Mouse (Mus musculus): ENCODE results near the gene Nuak2. TPM values are rescaled to one million over a fixed set of nuclear protein-coding genes. Genes with fewer than 3 reads are reported as not detected.

The Nuak2 gene
- polyA plus RNA-seq, 1 experiment from 2014 or later = 8.5 TPM

- Histone ChIP-seq H3K36me3 (no peaks in the 10 kb centered on the region), H3K4me3 (replicated peaks) (no peak overlapping the region), H3K9ac (no peak overlapping the region), H3K9me3 (replicated peaks) (no peaks in the 10 kb centered on the region), H3K27ac (replicated peaks) (no peak overlapping the region), H3K4me1 (peaks cover 19% of the 10 kb centered on the region), H3K27me3 (peaks cover 43% of the 10 kb centered on the region), H3K4me2 (replicated peaks) (no peak overlapping the region)
- WGBS = 61% methylated on average over 3 of the region's 3 CpGs
- ATAC-seq (ENCODE audit: insufficient number of reproducible peaks, low FRiP score, low TSS enrichment, low read depth) = no peak
Observed at GRCm38 (mm10) chr1:132312703-132313102, 3.2 kb upstream of the Nuak2 start.

- no peak for ATAC-seq (ENCODE audit: insufficient number of reproducible peaks, low FRiP score, low TSS enrichment, low read depth)
- Histone ChIP-seq H3K27me3 (peaks cover 39% of the 10 kb centered on the region), H3K9ac (0 out of 2 replicates have a peak overlapping the region, but pooled peaks have one; percentile 48), H3K27ac (replicated peaks) (peak overlapping the region; percentile 22; the same call in 1 of the 2 replicates), H3K4me2 (replicated peaks) (peak overlapping the region; percentile 97), H3K4me3 (replicated peaks) (peak overlapping the region; percentile 59), H3K9me3 (replicated peaks) (no peaks in the 10 kb centered on the region), H3K36me3 (no peaks in the 10 kb centered on the region), H3K4me1 (peaks cover 34% of the 10 kb centered on the region)
- 39% methylated on average over 7 of the region's 7 CpGs for WGBS
Observed at GRCm38 (mm10) chr1:132316625-132316994, 684 bp downstream of the Nuak2 start.

- no peak overlapping the region for H3K4me3 ChIP-seq (replicated peaks)
Observed at GRCm38 (mm10) chr1:132317413-132317812, 1.5 kb downstream of the Nuak2 start.

GRCm38 (mm10) chr1:132317894-132318863 is 2.3 kb downstream of the Nuak2 start:
- peak overlapping the region; percentile 97; the same call in 1 of the 2 replicates for H3K4me2 ChIP-seq (replicated peaks)
- H3K4me1 ChIP-seq = peaks cover 44% of the 10 kb centered on the region
- H3K9me3 ChIP-seq (replicated peaks) = no peaks in the 10 kb centered on the region
- H3K27ac ChIP-seq (replicated peaks) = peak overlapping the region; percentile 39; the same call in 1 of the 2 replicates
- no peak overlapping the region for H3K9ac ChIP-seq
- H3K27me3 ChIP-seq = peaks cover 39% of the 10 kb centered on the region
- no peaks in the 10 kb centered on the region for H3K36me3 ChIP-seq
- no peak overlapping the region for H3K4me3 ChIP-seq (replicated peaks)
- 52% methylated on average over 8 of the region's 8 CpGs for WGBS
- ATAC-seq (ENCODE audit: insufficient number of reproducible peaks, low FRiP score, low TSS enrichment, low read depth) = no peak

More at GRCm38 (mm10) chr1:132317413-132317812, 1.5 kb downstream of the Nuak2 start:
- Histone ChIP-seq H3K4me2 (replicated peaks) (peak overlapping the region; percentile 97), H3K4me1 (peaks cover 37% of the 10 kb centered on the region), H3K9ac (no peak overlapping the region), H3K36me3 (no peaks in the 10 kb centered on the region), H3K27me3 (peaks cover 39% of the 10 kb centered on the region), H3K9me3 (replicated peaks) (no peaks in the 10 kb centered on the region), H3K27ac (replicated peaks) (0 out of 2 replicates have a peak overlapping the region, but pooled peaks have one; percentile 34)
- WGBS = 77% methylated on average over 4 of the region's 4 CpGs
- ATAC-seq (ENCODE audit: insufficient number of reproducible peaks, low FRiP score, low TSS enrichment, low read depth) = no peak

GRCm38 (mm10) chr1:132319242-132319641 is 3.3 kb downstream of the Nuak2 start:
- Histone ChIP-seq H3K27me3 (peaks cover 31% of the 10 kb centered on the region), H3K4me3 (replicated peaks) (no peak overlapping the region), H3K27ac (replicated peaks) (peak overlapping the region; percentile 23; the same call in 1 of the 2 replicates), H3K4me1 (peaks cover 45% of the 10 kb centered on the region), H3K4me2 (replicated peaks) (peak overlapping the region; percentile 97; the same call in 1 of the 2 replicates), H3K9ac (no peak overlapping the region), H3K36me3 (no peaks in the 10 kb centered on the region), H3K9me3 (replicated peaks) (no peaks in the 10 kb centered on the region)
- 0 out of 2 replicates have a peak, but pooled peaks have one; percentile 59 for ATAC-seq (ENCODE audit: insufficient number of reproducible peaks, low FRiP score, low TSS enrichment, low read depth)
- 47% methylated on average over 5 of the region's 5 CpGs for WGBS

GRCm38 (mm10) chr1:132321821-132322580 is 6.1 kb downstream of the Nuak2 start:
- H3K4me3 ChIP-seq (replicated peaks) = no peak overlapping the region
- no peaks in the 10 kb centered on the region for H3K9me3 ChIP-seq (replicated peaks)
- WGBS = 56% methylated on average over 7 of the region's 7 CpGs
- no peak for ATAC-seq (ENCODE audit: insufficient number of reproducible peaks, low FRiP score, low TSS enrichment, low read depth)
- no peak overlapping the region for H3K9ac ChIP-seq
- peaks cover 6% of the 10 kb centered on the region for H3K27me3 ChIP-seq
- 0 out of 2 replicates have a peak overlapping the region, but pooled peaks have one; percentile 5 for H3K27ac ChIP-seq (replicated peaks)
- H3K4me1 ChIP-seq = peaks cover 36% of the 10 kb centered on the region
- no peak overlapping the region for H3K4me2 ChIP-seq (replicated peaks)
- H3K36me3 ChIP-seq = no peaks in the 10 kb centered on the region

- Histone ChIP-seq H3K27ac (replicated peaks) (0 out of 2 replicates have a peak overlapping the region, but pooled peaks have one; percentile 5), H3K9ac (no peak overlapping the region), H3K4me3 (replicated peaks) (no peak overlapping the region), H3K36me3 (no peaks in the 10 kb centered on the region), H3K9me3 (replicated peaks) (no peaks in the 10 kb centered on the region), H3K27me3 (no peaks in the 10 kb centered on the region), H3K4me2 (replicated peaks) (no peak overlapping the region), H3K4me1 (peaks cover 29% of the 10 kb centered on the region)
- 29% methylated on average over 13 of the region's 13 CpGs for WGBS
- ATAC-seq (ENCODE audit: insufficient number of reproducible peaks, low FRiP score, low TSS enrichment, low read depth) = peak; percentile 52; the same call in 1 of the 2 replicates
Observed at GRCm38 (mm10) chr1:132322711-132323542, 7.0 kb downstream of the Nuak2 start.

GRCm38 (mm10) chr1:132326777-132327176 is 10.9 kb downstream of the Nuak2 start:
- Histone ChIP-seq H3K9me3 (replicated peaks) (no peaks in the 10 kb centered on the region), H3K4me3 (replicated peaks) (no peak overlapping the region), H3K9ac (no peak overlapping the region), H3K27ac (replicated peaks) (0 out of 2 replicates have a peak overlapping the region, but pooled peaks have one; percentile 34), H3K4me1 (peaks cover 16% of the 10 kb centered on the region), H3K27me3 (no peaks in the 10 kb centered on the region), H3K36me3 (no peaks in the 10 kb centered on the region), H3K4me2 (replicated peaks) (no peak overlapping the region)
- ATAC-seq (ENCODE audit: insufficient number of reproducible peaks, low FRiP score, low TSS enrichment, low read depth) = no peak
- 40% methylated on average over 9 of the region's 9 CpGs for WGBS

GRCm38 (mm10) chr1:132327477-132327876 is 11.6 kb downstream of the Nuak2 start:
- ATAC-seq (ENCODE audit: insufficient number of reproducible peaks, low FRiP score, low TSS enrichment, low read depth) = no peak
- 80% methylated on average over 17 of the region's 17 CpGs for WGBS
- H3K27ac ChIP-seq (replicated peaks) = no peak overlapping the region
- no peak overlapping the region for H3K9ac ChIP-seq
- no peaks in the 10 kb centered on the region for H3K27me3 ChIP-seq
- peaks cover 12% of the 10 kb centered on the region for H3K4me1 ChIP-seq
- H3K4me2 ChIP-seq (replicated peaks) = no peak overlapping the region
- H3K4me3 ChIP-seq (replicated peaks) = no peak overlapping the region
- H3K36me3 ChIP-seq = no peaks in the 10 kb centered on the region
- H3K9me3 ChIP-seq (replicated peaks) = no peaks in the 10 kb centered on the region

- WGBS = 72% methylated on average over 3 of the region's 3 CpGs
- Histone ChIP-seq H3K9ac (no peak overlapping the region), H3K27ac (replicated peaks) (no peak overlapping the region), H3K36me3 (no peaks in the 10 kb centered on the region), H3K4me3 (replicated peaks) (no peak overlapping the region), H3K27me3 (no peaks in the 10 kb centered on the region), H3K4me1 (peaks cover 11% of the 10 kb centered on the region), H3K9me3 (replicated peaks) (no peaks in the 10 kb centered on the region), H3K4me2 (replicated peaks) (no peak overlapping the region)
- no peak for ATAC-seq (ENCODE audit: insufficient number of reproducible peaks, low FRiP score, low TSS enrichment, low read depth)
Observed at GRCm38 (mm10) chr1:132328565-132328964, 12.6 kb downstream of the Nuak2 start.

Data from embryonic facial prominence, embryonic 15.5 days (tissue).